Mouse (Mus musculus) liver, embryonic 15.5 days (tissue): ENCODE measurements around the gene Trim32. TPM values are rescaled to one million over a fixed set of nuclear protein-coding genes. Genes with fewer than 3 reads are reported as not detected.

Source experiments
- ATAC-seq: fragments of 200-750 bp; cut with Nextera tagmentation; 2 replicates; pipeline ENCODE4 v1.8.0; 2017; ENCODE audit warnings: moderate number of reproducible peaks, mild to moderate bottlenecking, moderate library complexity; ENCODE audit not compliant: insufficient read depth
- H3K27ac ChIP-seq: fragments of 300-500 bp; sonication (generic); replicated peaks from 2 replicates; pipeline ENCODE4 v1.5.1; 2015; ENCODE audit warnings: mild to moderate bottlenecking, inconsistent platforms
- H3K27me3 ChIP-seq: fragments of 300-500 bp; sonication (generic); 2 replicates; pipeline ENCODE4 v1.6.1; 2015; ENCODE audit warnings: mild to moderate bottlenecking, inconsistent platforms
- H3K36me3 ChIP-seq: fragments of 300-500 bp; sonication (generic); replicated peaks from 2 replicates; pipeline ENCODE4 v1.6.1; 2015; ENCODE audit warnings: moderate library complexity, mild to moderate bottlenecking, inconsistent platforms
- H3K4me1 ChIP-seq: fragments of 300-500 bp; sonication (generic); replicated peaks from 2 replicates; pipeline ENCODE4 v1.6.1; 2015; ENCODE audit warnings: inconsistent platforms
- H3K4me2 ChIP-seq: fragments of 300-500 bp; sonication (generic); 2 replicates; pipeline ENCODE4 v1.6.1; 2015; ENCODE audit warnings: moderate library complexity, mild to moderate bottlenecking, inconsistent platforms
- H3K4me3 ChIP-seq: fragments of 300-500 bp; sonication (generic); replicated peaks from 2 replicates; pipeline ENCODE4 v1.5.1; 2015; ENCODE audit warnings: mild to moderate bottlenecking, inconsistent platforms
- H3K9ac ChIP-seq: fragments of 300-500 bp; sonication (generic); 2 replicates; pipeline ENCODE4 v1.6.1; 2015; ENCODE audit warnings: moderate library complexity, mild to moderate bottlenecking, inconsistent platforms
- H3K9me3 ChIP-seq: fragments of 300-500 bp; sonication (generic); replicated peaks from 2 replicates; pipeline ENCODE4 v1.6.1; 2016; ENCODE audit warnings: inconsistent platforms
- WGBS: fragments of 180-500 bp; shearing (Covaris S2); methylation state at CpG from one replicate; pipeline ENCODE4 v1.1.7; 2015; ENCODE audit warnings: mixed read lengths; ENCODE audit not compliant: insufficient replicate concordance; 5-methylcytosine and 5-hydroxymethylcytosine counted together
- polyA plus RNA-seq: library from polyadenylated mRNA; unstranded; fragments of >200 nt; fragmentation: Nextera tagmentation; extraction: Ambion mirVana; gene quantifications from 2 replicates; pipeline ENCODE4 v1.2.1, GENCODE M21; 2015

Trim32 gene
- polyA plus RNA-seq, 1 experiment from 2014 or later: 6.1 TPM

DNA sequence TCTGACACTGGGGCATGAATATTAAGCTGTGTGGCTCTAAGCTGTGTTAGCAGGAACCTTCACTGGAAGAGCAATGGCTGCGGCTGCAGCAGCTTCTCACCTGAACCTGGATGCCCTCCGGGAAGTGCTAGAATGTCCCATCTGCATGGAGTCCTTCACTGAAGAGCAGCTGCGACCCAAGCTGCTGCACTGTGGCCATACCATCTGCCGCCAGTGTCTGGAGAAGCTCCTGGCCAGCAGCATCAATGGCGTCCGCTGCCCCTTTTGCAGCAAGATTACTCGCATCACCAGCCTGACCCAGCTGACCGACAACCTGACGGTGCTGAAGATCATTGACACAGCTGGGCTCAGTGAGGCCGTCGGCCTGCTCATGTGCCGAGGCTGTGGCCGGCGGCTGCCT, 8.3 kb downstream of the Trim32 start:
- no peak overlapping the region for H3K4me3 ChIP-seq
- no peaks in the 10 kb centered on the region for H3K9me3 ChIP-seq
- H3K4me2 ChIP-seq: no peak overlapping the region
- no peak overlapping the region for H3K9ac ChIP-seq
- H3K4me1 ChIP-seq: no peaks in the 10 kb centered on the region; the same call in 1 of the 2 replicates
- no peak for ATAC-seq
- H3K27ac ChIP-seq: no peak overlapping the region
- no peaks in the 10 kb centered on the region for H3K27me3 ChIP-seq
- 86% methylated on average over 14 of the region's 14 CpGs for WGBS
- H3K36me3 ChIP-seq: peaks cover 23% of the 10 kb centered on the region

DNA sequence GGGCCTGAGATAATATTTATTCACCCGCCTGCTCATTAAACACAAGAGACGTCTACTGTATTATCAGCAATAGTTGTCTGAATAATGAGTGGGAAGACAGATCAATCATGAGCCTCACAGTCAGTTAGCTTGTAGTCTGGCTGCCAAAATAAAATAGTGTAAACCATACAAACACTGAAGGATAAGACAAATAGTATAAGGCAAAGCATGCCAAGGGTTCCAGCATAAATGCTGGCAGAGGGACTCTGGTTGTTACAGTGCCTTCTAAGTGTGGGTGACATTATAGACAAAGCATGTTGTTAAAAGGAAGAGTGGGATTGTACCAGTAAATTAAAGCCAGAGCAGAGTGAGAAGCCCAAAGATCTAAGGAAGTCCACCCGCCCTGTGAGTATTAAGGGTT, 15.3 kb downstream of the Trim32 start:
- Histone ChIP-seq H3K27ac (no peak overlapping the region), H3K36me3 (peaks cover 1% of the 10 kb centered on the region), H3K27me3 (no peaks in the 10 kb centered on the region), H3K4me3 (no peak overlapping the region), H3K4me2 (no peak overlapping the region), H3K9ac (no peak overlapping the region), H3K9me3 (no peaks in the 10 kb centered on the region), H3K4me1 (no peaks in the 10 kb centered on the region)
- no peak for ATAC-seq
- WGBS: 64% methylated on average over 3 of the region's 3 CpGs

DNA sequence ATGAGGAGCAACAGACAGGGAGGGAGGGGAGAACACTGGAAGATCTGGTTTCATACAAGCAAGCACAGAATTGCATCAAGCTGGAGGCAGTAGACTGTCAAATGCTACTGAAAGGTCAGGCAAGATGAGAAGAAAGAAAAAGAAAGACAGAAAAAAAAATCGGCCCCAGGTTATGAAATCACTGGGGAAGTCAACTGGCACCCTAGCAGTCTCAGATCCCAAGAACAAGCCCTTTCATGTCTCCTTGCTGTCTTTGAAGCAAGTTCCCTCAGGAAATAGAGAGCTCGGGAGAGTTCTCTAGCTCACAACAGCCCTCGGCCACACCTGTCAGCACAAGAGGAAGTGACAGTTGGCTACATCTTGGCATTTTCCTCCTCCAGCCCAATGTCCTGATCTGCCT, 33.4 kb downstream of the Trim32 start:
- no peak overlapping the region for H3K4me2 ChIP-seq
- H3K4me1 ChIP-seq: no peaks in the 10 kb centered on the region
- no peak overlapping the region for H3K9ac ChIP-seq
- no peaks in the 10 kb centered on the region for H3K27me3 ChIP-seq
- 37% methylated on average over 3 of the region's 3 CpGs for WGBS
- no peak overlapping the region for H3K4me3 ChIP-seq
- no peak for ATAC-seq
- H3K27ac ChIP-seq: no peak overlapping the region
- no peaks in the 10 kb centered on the region for H3K9me3 ChIP-seq
- no peaks in the 10 kb centered on the region for H3K36me3 ChIP-seq

DNA sequence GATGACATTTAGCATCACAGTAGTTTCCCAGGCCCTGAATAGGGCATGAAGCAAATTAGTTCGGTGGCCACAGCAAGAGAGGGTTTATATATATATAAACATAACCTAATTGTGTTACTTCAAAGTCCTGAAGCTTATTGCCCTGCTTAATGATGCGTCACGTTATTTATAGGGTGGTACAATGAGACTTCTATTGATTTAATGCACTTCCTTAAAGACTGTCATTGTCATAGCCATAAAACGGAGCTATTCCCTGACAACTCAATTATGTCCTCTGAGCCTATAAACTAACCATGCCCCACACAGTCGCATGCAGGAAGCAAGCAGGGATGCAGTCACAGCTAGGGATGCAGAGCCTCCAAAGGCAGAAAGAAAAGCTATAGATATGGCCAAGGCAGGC, 37.8 kb downstream of the Trim32 start:
- no peak overlapping the region for H3K9ac ChIP-seq
- no peak overlapping the region for H3K4me2 ChIP-seq
- H3K27ac ChIP-seq: no peak overlapping the region
- no peak for ATAC-seq
- no peaks in the 10 kb centered on the region for H3K36me3 ChIP-seq
- WGBS: 38% methylated on average over 5 of the region's 5 CpGs
- no peaks in the 10 kb centered on the region for H3K9me3 ChIP-seq
- H3K27me3 ChIP-seq: no peaks in the 10 kb centered on the region
- no peaks in the 10 kb centered on the region for H3K4me1 ChIP-seq
- no peak overlapping the region for H3K4me3 ChIP-seq

DNA sequence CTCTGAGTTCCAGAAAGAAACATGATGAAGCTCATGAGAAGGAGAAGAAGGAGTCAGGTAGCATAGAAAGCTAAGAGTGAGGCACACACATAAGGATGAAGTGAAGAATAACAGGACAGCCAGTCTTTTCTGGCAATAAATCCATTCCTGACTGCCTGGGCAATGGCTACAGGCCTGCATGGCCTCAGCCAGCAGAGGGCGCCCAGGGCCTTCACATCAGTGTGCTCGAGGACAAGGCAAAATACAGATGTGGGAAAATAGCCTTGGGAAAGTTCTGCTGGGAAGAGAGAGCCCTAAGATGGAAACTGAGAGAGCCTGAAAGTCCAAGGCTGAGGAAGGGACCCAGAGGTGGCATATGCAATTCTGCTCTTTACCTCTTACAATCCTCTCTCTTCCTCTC, 49.9 kb downstream of the Trim32 start:
- no peak overlapping the region for H3K27ac ChIP-seq
- no peaks in the 10 kb centered on the region for H3K4me1 ChIP-seq
- no peak for ATAC-seq
- no peaks in the 10 kb centered on the region for H3K27me3 ChIP-seq
- no peaks in the 10 kb centered on the region for H3K36me3 ChIP-seq
- 0% methylated on average over 2 of the region's 2 CpGs for WGBS
- H3K4me2 ChIP-seq: no peak overlapping the region
- H3K4me3 ChIP-seq: no peak overlapping the region
- no peak overlapping the region for H3K9ac ChIP-seq
- H3K9me3 ChIP-seq: no peaks in the 10 kb centered on the region

DNA sequence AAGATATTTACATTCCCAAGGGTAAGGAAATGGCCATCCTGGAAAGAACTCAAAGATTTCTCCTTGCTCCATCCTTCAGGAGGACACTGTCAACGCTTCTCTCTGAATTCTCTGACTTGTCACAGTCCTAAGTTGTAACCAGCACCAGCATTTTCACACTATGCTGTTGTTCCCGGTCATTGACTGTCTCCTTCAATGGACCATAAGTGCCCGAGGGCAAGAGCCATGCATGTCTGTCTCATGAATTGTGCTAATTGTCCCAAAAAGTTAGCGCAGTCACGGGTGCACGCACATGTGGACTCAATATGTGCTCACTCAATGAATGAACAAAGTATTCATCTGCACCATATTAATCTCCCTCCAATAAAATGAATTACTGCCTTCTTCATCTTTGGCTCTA, 58.4 kb downstream of the Trim32 start:
- Histone ChIP-seq H3K9ac (no peak overlapping the region), H3K27ac (no peak overlapping the region), H3K4me2 (no peak overlapping the region), H3K4me1 (no peaks in the 10 kb centered on the region), H3K9me3 (no peaks in the 10 kb centered on the region), H3K36me3 (no peaks in the 10 kb centered on the region), H3K4me3 (no peak overlapping the region), H3K27me3 (no peaks in the 10 kb centered on the region)
- WGBS: 67% methylated on average over 6 of the region's 6 CpGs
- ATAC-seq: no peak
